Mouse (Mus musculus) cerebellum, adult 2 months (tissue): ENCODE results near the gene Alk.

Experiments used
- CTCF ChIP-seq: fragments of 200-500 bp; IDR thresholded peaks from 2 replicates; pipeline ENCODE4 v1.5.1; 2011; ENCODE audit warnings: low read depth, mild to moderate bottlenecking, control low read depth, low read length, moderate library complexity, borderline replicate concordance; ENCODE audit not compliant: insufficient read depth
- POLR2A ChIP-seq: fragments of 200-500 bp; IDR thresholded peaks from 2 replicates; pipeline ENCODE4 v1.6.1; 2011; ENCODE audit warnings: low read length, control low read depth, borderline replicate concordance; ENCODE audit not compliant: insufficient read depth

DNA sequence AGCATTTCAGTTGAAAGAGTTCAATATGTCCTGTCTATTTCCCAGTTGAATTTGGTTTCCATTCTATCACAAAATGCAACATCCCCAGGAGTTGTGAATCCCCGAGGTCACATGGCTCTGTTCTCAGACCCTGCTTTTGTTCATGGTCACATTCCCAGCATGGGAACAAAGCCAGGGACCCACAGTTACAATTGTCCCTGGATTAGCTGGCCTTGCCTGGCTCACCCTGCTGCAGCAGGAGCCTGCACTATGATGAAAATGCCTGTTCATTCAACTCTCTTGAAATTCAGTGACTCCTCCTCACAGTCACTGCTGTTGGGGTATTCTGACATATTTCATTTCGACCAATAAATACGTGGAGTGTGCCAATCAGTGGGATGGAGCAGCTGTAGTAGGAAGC is 318.5 kb downstream of the Alk start:
- TF ChIP-seq POLR2A (no peak), CTCF (no peak)
